Mouse (Mus musculus) hindbrain, embryonic 11.5 days (tissue): ENCODE measurements around the gene Mat2a. TPM values are rescaled to one million over a fixed set of nuclear protein-coding genes. Genes with fewer than 3 reads are reported as not detected.
"Not testable (repeated sequence)": the region's sequence is repeated elsewhere in the genome, so short reads cannot be mapped to it uniquely, and the experiment has no call there.

ENCODE experiments used
- ATAC-seq: fragments of 200-750 bp; cut with Nextera tagmentation; 2 replicates; pipeline ENCODE4 v1.8.0; 2017; ENCODE audit warnings: mild to moderate bottlenecking, moderate TSS enrichment, moderate library complexity; ENCODE audit not compliant: low FRiP score
- DNase-seq: peaks from one replicate; pipeline ENCODE4 v3.0.0-alpha.2; 2015; ENCODE audit warnings: low spot score
- H3K27ac ChIP-seq: fragments of 300-500 bp; sonication (generic); 2 replicates; pipeline ENCODE4 v1.5.1; 2014; ENCODE audit warnings: mild to moderate bottlenecking, low read depth, low read length
- H3K27me3 ChIP-seq: fragments of 300-500 bp; sonication (generic); 2 replicates; pipeline ENCODE4 v1.6.1; 2014; ENCODE audit warnings: mild to moderate bottlenecking, low read length, moderate library complexity, mixed read lengths; ENCODE audit not compliant: control insufficient read depth, insufficient read depth
- H3K36me3 ChIP-seq: fragments of 300-500 bp; sonication (generic); 2 replicates; pipeline ENCODE4 v1.6.1; 2014; ENCODE audit warnings: mild to moderate bottlenecking, low read length, moderate library complexity, mixed read lengths; ENCODE audit not compliant: control insufficient read depth, insufficient read depth
- H3K4me1 ChIP-seq: fragments of 300-500 bp; sonication (generic); replicated peaks from 2 replicates; pipeline ENCODE4 v1.6.1; 2014; ENCODE audit warnings: low read length, mixed read lengths; ENCODE audit not compliant: control insufficient read depth, insufficient read depth
- H3K4me2 ChIP-seq: fragments of 300-500 bp; sonication (generic); replicated peaks from 2 replicates; pipeline ENCODE4 v1.6.1; 2014; ENCODE audit warnings: mild to moderate bottlenecking, low read depth, low read length
- H3K4me3 ChIP-seq: fragments of 300-500 bp; sonication (generic); 2 replicates; pipeline ENCODE4 v1.5.1; 2014; ENCODE audit warnings: low read depth, low read length
- H3K9ac ChIP-seq: fragments of 300-500 bp; sonication (generic); 2 replicates; pipeline ENCODE4 v1.6.1; 2014; ENCODE audit warnings: low read depth, low read length
- H3K9me3 ChIP-seq: fragments of 300-500 bp; sonication (generic); 2 replicates; pipeline ENCODE4 v1.6.1; 2016; ENCODE audit warnings: low read length; ENCODE audit not compliant: control insufficient read depth
- WGBS: fragments of 180-500 bp; shearing (Covaris S2); extraction: QIAGEN DNeasy Blood & Tissue Kit; methylation state at CpG from one replicate; pipeline ENCODE4 v1.1.7; 2014; 5-methylcytosine and 5-hydroxymethylcytosine counted together
- polyA plus RNA-seq: library from polyadenylated mRNA; unstranded; fragments of >200 nt; fragmentation: Nextera tagmentation; extraction: Ambion mirVana; gene quantifications from 2 replicates; pipeline ENCODE4 v1.2.1, GENCODE M21; 2014

Mat2a gene
- polyA plus RNA-seq, 1 experiment from 2014 or later: 409 TPM

GRCm38 (mm10) chr6:72458921-72459320, 19.6 kb upstream of the Mat2a start:
- no peaks in the 10 kb centered on the region for H3K36me3 ChIP-seq
- no peak overlapping the region for H3K4me3 ChIP-seq
- no peak for DNase-seq
- H3K27ac ChIP-seq: no peak overlapping the region
- 64% methylated on average over 5 of the region's 5 CpGs for WGBS
- H3K9me3 ChIP-seq: no peaks in the 10 kb centered on the region
- no peak overlapping the region for H3K9ac ChIP-seq
- H3K4me2 ChIP-seq: no peak overlapping the region
- no peak for ATAC-seq
- no peaks in the 10 kb centered on the region for H3K4me1 ChIP-seq
- H3K27me3 ChIP-seq: no peaks in the 10 kb centered on the region

GRCm38 (mm10) chr6:72458418-72458817, 19.1 kb upstream of the Mat2a start:
- WGBS: 85% methylated on average over 7 of the region's 7 CpGs
- H3K27ac ChIP-seq: no peak overlapping the region
- no peaks in the 10 kb centered on the region for H3K9me3 ChIP-seq
- H3K36me3 ChIP-seq: no peaks in the 10 kb centered on the region
- no peak overlapping the region for H3K4me2 ChIP-seq
- no peaks in the 10 kb centered on the region for H3K27me3 ChIP-seq
- ATAC-seq (no peak), DNase-seq (no peak)
- no peaks in the 10 kb centered on the region for H3K4me1 ChIP-seq
- no peak overlapping the region for H3K9ac ChIP-seq
- no peak overlapping the region for H3K4me3 ChIP-seq

- Histone ChIP-seq H3K27me3 (no peaks in the 10 kb centered on the region), H3K27ac (no peak overlapping the region), H3K4me2 (no peak overlapping the region), H3K4me1 (no peaks in the 10 kb centered on the region), H3K9ac (no peak overlapping the region), H3K4me3 (no peak overlapping the region), H3K9me3 (no peaks in the 10 kb centered on the region), H3K36me3 (no peaks in the 10 kb centered on the region)
- DNase-seq: no peak
- no peak for ATAC-seq
- WGBS: 89% methylated on average over 4 of the region's 4 CpGs
These were observed 17.2 kb upstream of the Mat2a start for GRCm38 (mm10) chr6:72456567-72456966.

DNA sequence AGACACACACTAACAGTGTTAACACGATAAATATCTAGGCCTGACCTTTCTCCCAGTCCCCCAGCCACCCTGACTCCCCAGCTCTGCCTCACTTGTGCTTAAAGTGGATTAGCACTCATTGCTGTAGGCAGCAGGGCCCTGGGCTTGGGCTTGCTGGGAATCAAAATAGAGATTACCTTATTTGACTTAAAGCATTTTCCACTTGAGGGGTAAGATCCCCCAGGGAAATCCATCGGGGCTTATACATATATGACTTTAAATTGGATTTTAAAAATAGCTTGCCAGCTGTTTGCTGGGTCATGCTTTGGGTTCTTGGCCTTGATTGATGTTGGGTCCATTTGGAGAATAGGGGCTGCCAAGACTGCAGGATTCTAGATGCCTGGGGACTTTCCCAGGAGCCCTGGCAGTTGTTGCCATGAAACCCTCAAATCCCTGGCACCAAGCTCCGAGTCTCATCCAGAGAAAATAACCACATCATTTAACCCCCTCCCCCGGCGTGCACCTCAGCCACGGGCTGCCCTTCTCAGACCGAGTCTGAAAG, 15.5 kb upstream of the Mat2a start:
- Histone ChIP-seq H3K4me2 (no peak overlapping the region), H3K4me1 (no peaks in the 10 kb centered on the region), H3K9me3 (no peaks in the 10 kb centered on the region), H3K4me3 (no peak overlapping the region), H3K27ac (no peak overlapping the region), H3K36me3 (no peaks in the 10 kb centered on the region), H3K9ac (no peak overlapping the region), H3K27me3 (no peaks in the 10 kb centered on the region)
- ATAC-seq (no peak), DNase-seq (no peak)
- WGBS: 74% methylated on average over 7 of the region's 7 CpGs

DNA sequence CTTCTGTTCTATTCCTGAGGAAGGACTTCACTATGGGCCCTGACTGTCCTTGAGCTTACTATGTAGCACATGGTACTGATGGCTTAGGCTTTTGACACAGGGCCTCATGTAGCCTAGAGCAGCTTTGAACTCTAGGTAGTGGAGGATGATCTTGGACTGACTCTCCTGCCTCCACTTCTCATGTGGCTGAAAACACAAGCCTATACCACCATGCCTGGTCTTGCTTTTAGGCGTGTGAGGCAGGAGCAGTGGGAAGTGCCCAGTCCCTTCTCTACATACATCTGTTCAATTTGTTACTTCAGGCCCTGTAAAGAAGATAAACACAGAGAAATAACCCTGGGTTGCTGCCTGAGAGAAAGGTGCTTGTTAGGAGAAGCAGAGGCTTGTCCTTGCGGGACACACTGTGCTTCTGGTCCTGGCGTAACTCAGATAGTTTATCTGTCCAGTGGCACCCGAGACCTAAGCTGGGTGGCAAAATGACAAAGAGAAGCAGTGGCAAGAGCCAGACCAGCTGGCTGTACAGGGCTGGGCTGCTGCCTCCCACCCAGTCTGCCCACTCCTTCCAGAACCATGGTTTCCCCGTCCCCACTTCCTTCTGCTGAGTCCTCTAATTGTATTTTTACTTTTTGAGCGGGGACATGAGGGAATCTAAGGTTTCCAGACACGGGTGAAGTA, 14.9 kb upstream of the Mat2a start:
- Histone ChIP-seq H3K4me1 (no peaks in the 10 kb centered on the region), H3K27ac (peak overlapping the region; percentile 36), H3K9me3 (no peaks in the 10 kb centered on the region), H3K36me3 (no peaks in the 10 kb centered on the region), H3K27me3 (no peaks in the 10 kb centered on the region), H3K9ac (no peak overlapping the region), H3K4me3 (no peak overlapping the region), H3K4me2 (no peak overlapping the region)
- ATAC-seq: no peak
- WGBS: 75% methylated on average over 7 of the region's 7 CpGs
- no peak for DNase-seq

- Histone ChIP-seq H3K4me1 (no peaks in the 10 kb centered on the region), H3K4me2 (no peak overlapping the region), H3K36me3 (no peaks in the 10 kb centered on the region), H3K9me3 (no peaks in the 10 kb centered on the region), H3K27me3 (no peaks in the 10 kb centered on the region), H3K9ac (no peak overlapping the region), H3K27ac (no peak overlapping the region), H3K4me3 (no peak overlapping the region)
- ATAC-seq (no peak), DNase-seq (no peak)
- whole genome bisulfite sequencing: 81% methylated on average over 3 of the region's 3 CpGs
These were observed 14.2 kb upstream of the Mat2a start for GRCm38 (mm10) chr6:72453578-72453977.

- no peak overlapping the region for H3K27ac ChIP-seq
These were observed 13.0 kb upstream of the Mat2a start for GRCm38 (mm10) chr6:72452329-72452728.

GRCm38 (mm10) chr6:72451778-72452177, 12.4 kb upstream of the Mat2a start:
- H3K9ac ChIP-seq, H3K4me1 ChIP-seq, DNase-seq, H3K27ac ChIP-seq, ATAC-seq, H3K4me3 ChIP-seq, H3K4me2 ChIP-seq, H3K36me3 ChIP-seq, H3K27me3 ChIP-seq, H3K9me3 ChIP-seq: not testable (repeated sequence)
- 71% methylated on average over 2 of the region's 2 CpGs for WGBS

More at GRCm38 (mm10) chr6:72452329-72452728, 13.0 kb upstream of the Mat2a start:
- WGBS: 83% methylated on average over 2 of the region's 2 CpGs
- ATAC-seq (no peak), DNase-seq (no peak)
- Histone ChIP-seq H3K9me3 (no peaks in the 10 kb centered on the region), H3K4me3 (no peak overlapping the region), H3K4me2 (no peak overlapping the region), H3K27me3 (no peaks in the 10 kb centered on the region), H3K9ac (no peak overlapping the region), H3K4me1 (no peaks in the 10 kb centered on the region), H3K36me3 (no peaks in the 10 kb centered on the region)

GRCm38 (mm10) chr6:72447487-72447886, 8.1 kb upstream of the Mat2a start:
- H3K9ac ChIP-seq: no peak overlapping the region
- no peak overlapping the region for H3K4me2 ChIP-seq
- H3K27me3 ChIP-seq: no peaks in the 10 kb centered on the region
- H3K4me3 ChIP-seq: no peak overlapping the region
- no peak for DNase-seq
- H3K27ac ChIP-seq: no peak overlapping the region
- H3K9me3 ChIP-seq: no peaks in the 10 kb centered on the region
- 86% methylated on average over 2 of the region's 2 CpGs for WGBS
- no peak for ATAC-seq
- no peaks in the 10 kb centered on the region for H3K4me1 ChIP-seq
- H3K36me3 ChIP-seq: no peaks in the 10 kb centered on the region
